ENCODE assay signal across 10 mouse cellular contexts in genomic region chr17:6102287-6102686, GRCm38 (mm10).
"Had no signal": no experiment of that assay in that cellular context is flagged by ENCODE, and none has a peak within 500 bp of the region (broad histone marks: within the 10 kb centered on the region; RNA-seq: fewer than 3 reads in every experiment).

No protein-coding gene starts in this region.

- DNase-seq: liver, postnatal 0 days; lung, adult 2 months; lung, postnatal 14 days; lung, postnatal 36 days; right cerebral cortex, postnatal 25 days; right cerebral cortex, postnatal 4 days; spleen, adult 18-20 months; thymus, adult 18-20 months; thymus, postnatal 14 days; thymus, postnatal 36 days had no signal
